Mouse (Mus musculus): ENCODE measurements around the gene Msh5.

DNA sequence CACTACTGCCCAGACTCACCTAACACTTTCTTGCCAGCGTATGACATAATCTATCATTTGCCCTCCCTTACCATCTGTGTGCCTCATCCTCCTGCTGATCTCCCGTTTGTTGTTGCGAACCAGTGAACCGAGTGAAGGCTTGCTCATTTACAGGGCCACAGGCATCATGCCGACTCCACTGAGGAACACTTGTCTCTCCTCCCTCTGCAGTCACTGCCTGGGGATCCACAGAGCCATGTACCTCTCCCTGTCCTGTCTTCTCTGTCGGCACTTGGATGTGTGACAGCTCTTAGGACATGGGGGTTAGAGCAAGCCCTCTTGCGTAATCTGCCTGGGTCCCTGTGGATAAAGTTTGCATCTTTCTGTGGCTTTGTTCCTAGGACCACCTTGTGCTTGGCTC lies 37.0 kb downstream of the Msh5 start:
- TF ChIP-seq CTCF (conservative IDR thresholded peaks at IDR 0.05; ENCODE audit: insufficient read depth, insufficient read length, low read depth, low read length) (no peak), POLR2A (IDR thresholded peaks at IDR 0.05; ENCODE audit: low read depth, low read length) (no peak)

Data from kidney, adult 2 months (tissue).